Mouse (Mus musculus): ENCODE data around the gene Sema6d. TPM values are rescaled to one million over a fixed set of nuclear protein-coding genes. Genes with fewer than 3 reads are reported as not detected.

Sema6d gene
- polyA plus RNA-seq, 1 experiment = 45.4 TPM

GRCm38 (mm10) chr2:124478526-124478925 lies 388.8 kb downstream of the Sema6d start:
- no peak for TF ChIP-seq CTCF (IDR thresholded peaks at IDR 0.05; ENCODE audit: borderline replicate concordance, extremely low read depth, insufficient read depth, insufficient read length)
- no peak for TF ChIP-seq POLR2A (IDR thresholded peaks at IDR 0.05; ENCODE audit: borderline replicate concordance, extremely low read depth, insufficient read depth, insufficient read length, poor library complexity, severe bottlenecking)
- DNase-seq (ENCODE audit: low read depth) = no peak

DNA sequence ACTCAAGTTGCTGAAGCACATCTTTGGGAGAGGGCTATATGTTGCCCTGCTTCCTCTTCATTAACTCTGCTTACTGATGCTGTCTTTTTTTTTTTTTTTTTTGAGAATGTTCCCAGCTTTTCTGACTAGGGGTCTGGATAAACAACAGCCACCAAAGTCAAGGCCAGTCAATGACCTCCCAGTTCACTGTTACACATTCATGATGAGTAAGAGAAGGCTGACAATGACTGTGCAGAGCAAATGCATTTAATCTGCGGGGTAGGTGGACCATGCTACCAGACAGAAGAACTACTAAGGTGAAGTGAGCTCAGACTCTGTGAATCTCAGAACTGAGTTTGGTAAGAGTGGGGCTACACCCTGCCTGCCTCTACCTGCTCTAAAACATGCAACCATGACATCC lies 396.0 kb downstream of the Sema6d start:
- TF ChIP-seq CTCF (IDR thresholded peaks at IDR 0.05; ENCODE audit: borderline replicate concordance, extremely low read depth, insufficient read depth, insufficient read length) = no peak
- DNase-seq (ENCODE audit: low read depth) = no peak

DNA sequence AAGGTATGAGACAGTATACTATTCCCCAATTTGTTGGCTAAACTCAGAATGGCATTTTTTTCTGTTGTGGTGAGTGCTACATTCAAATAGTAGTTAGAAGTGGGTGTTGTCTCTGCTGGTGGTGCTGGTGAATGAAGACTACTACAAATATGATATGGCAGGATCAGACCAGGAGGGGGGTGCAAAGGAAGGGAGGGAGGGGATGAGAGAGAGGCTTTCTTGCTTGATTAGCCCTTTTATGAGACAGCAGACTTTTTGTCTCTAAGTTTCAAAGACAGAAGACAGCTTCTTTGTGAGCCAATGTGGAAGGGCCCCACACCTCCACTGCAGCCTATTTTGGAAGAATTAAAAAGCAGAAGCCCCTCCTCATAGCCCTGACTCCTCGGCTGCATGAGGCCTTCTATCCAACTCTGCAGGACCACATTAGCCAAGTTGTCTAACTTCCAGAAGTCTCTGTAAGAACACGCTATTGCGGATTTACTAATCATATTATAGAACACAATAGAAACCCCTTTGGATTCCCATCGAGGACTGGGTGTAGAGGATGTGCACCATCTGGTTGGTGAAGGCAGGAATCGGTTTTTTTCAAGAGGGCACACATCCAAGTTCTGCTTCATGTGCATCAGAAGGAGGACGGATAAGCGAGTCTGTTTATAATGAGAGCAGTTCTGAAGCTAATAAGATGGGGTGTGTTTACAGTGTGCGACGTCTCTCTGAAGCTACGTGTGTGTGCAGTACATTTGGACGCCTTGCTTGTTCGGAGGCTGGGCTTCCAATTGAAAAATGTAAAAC lies 400.4 kb downstream of the Sema6d start:
- peak; percentile 96 for DNase-seq (ENCODE audit: low read depth)
- TF ChIP-seq POLR2A (IDR thresholded peaks at IDR 0.05; ENCODE audit: borderline replicate concordance, extremely low read depth, insufficient read depth, insufficient read length, poor library complexity, severe bottlenecking) = no peak
- no peak for TF ChIP-seq CTCF (IDR thresholded peaks at IDR 0.05; ENCODE audit: borderline replicate concordance, extremely low read depth, insufficient read depth, insufficient read length)

- peak; percentile 72 for DNase-seq (ENCODE audit: low read depth)
- TF ChIP-seq CTCF (IDR thresholded peaks at IDR 0.05; ENCODE audit: borderline replicate concordance, extremely low read depth, insufficient read depth, insufficient read length) (no peak), POLR2A (IDR thresholded peaks at IDR 0.05; ENCODE audit: borderline replicate concordance, extremely low read depth, insufficient read depth, insufficient read length, poor library complexity, severe bottlenecking) (no peak)
These were observed 406.0 kb downstream of the Sema6d start for GRCm38 (mm10) chr2:124495751-124496150.

DNA sequence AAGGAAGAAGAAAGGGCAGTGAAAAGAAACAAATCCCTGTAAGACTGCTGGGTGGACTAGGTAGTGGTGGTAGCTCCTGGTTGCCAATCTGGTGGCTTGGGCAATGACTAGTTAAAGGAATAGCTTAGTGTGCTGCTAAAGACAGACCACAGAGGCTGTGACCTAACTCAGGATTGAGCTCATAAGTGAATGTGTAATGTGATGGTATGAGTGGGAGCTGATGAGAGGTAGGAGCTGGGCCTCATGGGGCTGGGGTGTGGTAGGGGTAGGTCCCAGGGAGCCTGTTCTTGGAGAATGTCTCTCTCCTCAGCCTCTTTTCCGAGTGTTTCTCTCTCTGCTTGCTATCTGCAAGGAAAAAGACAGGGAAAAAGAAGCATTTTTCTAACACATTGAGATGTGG lies 409.9 kb downstream of the Sema6d start:
- no peak for DNase-seq (ENCODE audit: low read depth)
- no peak for TF ChIP-seq POLR2A (IDR thresholded peaks at IDR 0.05; ENCODE audit: borderline replicate concordance, extremely low read depth, insufficient read depth, insufficient read length, poor library complexity, severe bottlenecking)
- no peak for TF ChIP-seq CTCF (IDR thresholded peaks at IDR 0.05; ENCODE audit: borderline replicate concordance, extremely low read depth, insufficient read depth, insufficient read length)

- peak; percentile 74 for DNase-seq (ENCODE audit: low read depth)
- no peak for TF ChIP-seq CTCF (IDR thresholded peaks at IDR 0.05; ENCODE audit: borderline replicate concordance, extremely low read depth, insufficient read depth, insufficient read length)
- TF ChIP-seq POLR2A (IDR thresholded peaks at IDR 0.05; ENCODE audit: borderline replicate concordance, extremely low read depth, insufficient read depth, insufficient read length, poor library complexity, severe bottlenecking) = no peak
These were observed 416.2 kb downstream of the Sema6d start for GRCm38 (mm10) chr2:124505784-124506489.

DNA sequence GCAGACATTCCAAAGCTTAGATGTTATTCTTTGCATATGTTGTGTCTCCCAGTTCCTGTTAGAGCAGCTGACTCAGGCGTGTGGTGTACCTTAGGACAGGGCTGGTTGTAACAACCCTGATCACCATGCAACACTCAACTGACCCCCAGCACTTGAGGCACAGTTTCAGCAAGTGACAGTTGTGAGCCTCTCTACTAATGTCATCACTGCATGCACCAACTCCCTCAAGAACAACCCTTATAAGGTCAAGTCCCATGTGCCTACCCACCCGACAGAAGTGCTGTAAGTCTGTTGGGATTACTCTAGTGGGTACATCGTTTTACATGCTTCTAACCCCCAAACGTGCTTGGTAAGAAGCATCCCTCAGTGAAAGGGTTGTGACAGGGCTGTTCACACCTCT lies 418.0 kb downstream of the Sema6d start:
- no peak for DNase-seq (ENCODE audit: low read depth)
- no peak for TF ChIP-seq CTCF (IDR thresholded peaks at IDR 0.05; ENCODE audit: borderline replicate concordance, extremely low read depth, insufficient read depth, insufficient read length)
- TF ChIP-seq POLR2A (IDR thresholded peaks at IDR 0.05; ENCODE audit: borderline replicate concordance, extremely low read depth, insufficient read depth, insufficient read length, poor library complexity, severe bottlenecking) = no peak

DNA sequence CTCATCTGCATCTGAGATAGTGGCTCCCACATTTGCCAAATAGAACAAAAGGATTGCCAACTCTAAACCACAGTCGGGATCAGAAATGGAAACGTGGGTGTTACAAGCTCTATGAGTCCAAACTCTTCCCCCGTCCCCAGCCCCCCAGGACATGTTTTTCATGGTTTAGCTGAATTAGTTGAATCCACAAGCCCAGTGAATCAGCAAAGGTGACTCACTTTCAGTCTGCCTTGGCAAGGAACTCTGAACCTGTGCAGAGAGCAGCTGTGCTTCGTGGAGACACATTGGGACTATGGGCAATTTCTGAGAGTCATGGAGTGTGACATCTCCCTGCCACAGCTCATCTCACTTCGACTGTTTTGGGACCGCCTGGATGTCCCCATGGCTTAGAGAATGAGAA lies 419.7 kb downstream of the Sema6d start:
- TF ChIP-seq CTCF (IDR thresholded peaks at IDR 0.05; ENCODE audit: borderline replicate concordance, extremely low read depth, insufficient read depth, insufficient read length) = no peak
- TF ChIP-seq POLR2A (IDR thresholded peaks at IDR 0.05; ENCODE audit: borderline replicate concordance, extremely low read depth, insufficient read depth, insufficient read length, poor library complexity, severe bottlenecking) = no peak
- no peak for DNase-seq (ENCODE audit: low read depth)

DNA sequence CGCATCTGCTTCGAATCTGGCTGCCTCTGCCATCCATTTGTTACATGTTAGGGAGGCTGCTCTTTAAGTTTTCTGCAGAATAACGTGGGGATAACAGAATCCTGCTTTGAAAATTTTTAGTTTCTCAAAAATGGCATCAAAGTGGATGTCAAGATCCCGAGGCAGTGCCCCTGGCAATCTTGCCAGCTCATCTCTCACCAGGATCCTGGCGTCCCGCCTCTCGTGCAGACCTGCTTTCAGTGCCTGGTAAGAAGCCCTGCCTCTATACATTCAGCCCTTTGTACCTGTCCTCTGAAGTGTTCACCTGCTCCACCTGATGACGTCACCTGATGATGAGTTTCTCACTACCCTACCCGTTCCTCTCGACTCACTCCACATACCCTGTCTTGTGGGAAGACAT lies 422.1 kb downstream of the Sema6d start:
- no peak for DNase-seq (ENCODE audit: low read depth)
- TF ChIP-seq CTCF (IDR thresholded peaks at IDR 0.05; ENCODE audit: borderline replicate concordance, extremely low read depth, insufficient read depth, insufficient read length) = no peak
- TF ChIP-seq POLR2A (IDR thresholded peaks at IDR 0.05; ENCODE audit: borderline replicate concordance, extremely low read depth, insufficient read depth, insufficient read length, poor library complexity, severe bottlenecking) = no peak

DNA sequence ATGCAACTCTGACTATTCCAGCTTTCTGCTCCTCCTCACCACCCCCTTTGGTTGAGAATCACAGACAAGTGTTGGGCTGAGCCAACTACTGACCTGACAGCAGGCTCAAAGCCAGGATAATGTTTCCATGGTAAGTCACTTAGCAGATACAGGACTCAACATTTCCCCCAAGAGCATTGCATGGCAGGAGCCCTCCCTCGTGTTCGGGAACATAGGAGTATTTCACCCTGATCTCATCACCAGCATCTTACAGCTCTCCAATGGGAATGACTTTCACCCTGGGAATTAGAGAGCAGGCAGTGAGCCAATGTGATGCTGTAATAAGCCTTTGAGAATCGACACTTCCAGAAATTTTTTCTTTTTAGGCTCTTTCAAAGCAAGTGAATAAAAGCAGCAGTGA lies 432.7 kb downstream of the Sema6d start:
- peak; percentile 35 for DNase-seq (ENCODE audit: low read depth)
- no peak for TF ChIP-seq CTCF (IDR thresholded peaks at IDR 0.05; ENCODE audit: borderline replicate concordance, extremely low read depth, insufficient read depth, insufficient read length)
- no peak for TF ChIP-seq POLR2A (IDR thresholded peaks at IDR 0.05; ENCODE audit: borderline replicate concordance, extremely low read depth, insufficient read depth, insufficient read length, poor library complexity, severe bottlenecking)

- no peak for TF ChIP-seq POLR2A (IDR thresholded peaks at IDR 0.05; ENCODE audit: borderline replicate concordance, extremely low read depth, insufficient read depth, insufficient read length, poor library complexity, severe bottlenecking)
- TF ChIP-seq CTCF (IDR thresholded peaks at IDR 0.05; ENCODE audit: borderline replicate concordance, extremely low read depth, insufficient read depth, insufficient read length) = no peak
- no peak for DNase-seq (ENCODE audit: low read depth)
These were observed 433.9 kb downstream of the Sema6d start for GRCm38 (mm10) chr2:124523667-124524066.

GRCm38 (mm10) chr2:124524167-124524566 lies 434.4 kb downstream of the Sema6d start:
- DNase-seq (ENCODE audit: low read depth) = peak; percentile 90

More at GRCm38 (mm10) chr2:124524167-124524566, 434.4 kb downstream of the Sema6d start:
- TF ChIP-seq CTCF (IDR thresholded peaks at IDR 0.05; ENCODE audit: borderline replicate concordance, extremely low read depth, insufficient read depth, insufficient read length) = no peak
- TF ChIP-seq POLR2A (IDR thresholded peaks at IDR 0.05; ENCODE audit: borderline replicate concordance, extremely low read depth, insufficient read depth, insufficient read length, poor library complexity, severe bottlenecking) = no peak

Measured in brain, embryonic 14.5 days (tissue).